Mouse (Mus musculus) hindbrain, embryonic 15.5 days (tissue): ENCODE results near the gene Rad51. TPM values are rescaled to one million over a fixed set of nuclear protein-coding genes. Genes with fewer than 3 reads are reported as not detected.

Source experiments
- ATAC-seq: fragments of 200-750 bp; cut with Nextera tagmentation; 2 replicates; pipeline ENCODE4 v1.8.0; 2017; ENCODE audit warnings: low read depth, moderate number of reproducible peaks, moderate TSS enrichment; ENCODE audit not compliant: low FRiP score
- H3K27ac ChIP-seq: fragments of 300-500 bp; sonication (generic); replicated peaks from 2 replicates; pipeline ENCODE4 v1.5.1; 2015; ENCODE audit warnings: mild to moderate bottlenecking, inconsistent platforms
- H3K27me3 ChIP-seq: fragments of 300-500 bp; sonication (generic); 2 replicates; pipeline ENCODE4 v1.6.1; 2015; ENCODE audit warnings: control low read depth, inconsistent platforms
- H3K36me3 ChIP-seq: fragments of 300-500 bp; sonication (generic); 2 replicates; pipeline ENCODE4 v1.6.1; 2015; ENCODE audit warnings: control low read depth, inconsistent platforms
- H3K4me1 ChIP-seq: fragments of 300-500 bp; sonication (generic); replicated peaks from 2 replicates; pipeline ENCODE4 v1.6.1; 2015; ENCODE audit warnings: control low read depth, inconsistent platforms
- H3K4me2 ChIP-seq: fragments of 300-500 bp; sonication (generic); 2 replicates; pipeline ENCODE4 v1.6.1; 2015; ENCODE audit warnings: moderate library complexity, mild to moderate bottlenecking, inconsistent platforms
- H3K4me3 ChIP-seq: fragments of 300-500 bp; sonication (generic); 2 replicates; pipeline ENCODE4 v1.5.1; 2015; ENCODE audit warnings: mild to moderate bottlenecking, inconsistent platforms
- H3K9ac ChIP-seq: fragments of 300-500 bp; sonication (generic); 2 replicates; pipeline ENCODE4 v1.6.1; 2015; ENCODE audit warnings: inconsistent platforms
- H3K9me3 ChIP-seq: fragments of 300-500 bp; sonication (generic); 2 replicates; pipeline ENCODE4 v1.6.1; 2016; ENCODE audit warnings: control low read depth, inconsistent platforms
- WGBS: fragments of 180-500 bp; shearing (Covaris S2); methylation state at CpG from one replicate; pipeline ENCODE4 v1.1.7; 2015; 5-methylcytosine and 5-hydroxymethylcytosine counted together
- polyA plus RNA-seq: library from polyadenylated mRNA; unstranded; fragments of >200 nt; fragmentation: Nextera tagmentation; extraction: Ambion mirVana; gene quantifications from 2 replicates; pipeline ENCODE4 v1.2.1, GENCODE M21; 2015

The Rad51 gene
- 11.7 and 12.7 TPM in 2 replicates for polyA plus RNA-seq

GRCm38 (mm10) chr2:119112438-119113112 lies at the start of gene Rad51:
Gene Rad51, plus strand, starts transcription at chr2:119112793.
- peak within 1 kb of the TSS; percentile 70 for H3K9ac ChIP-seq

GRCm38 (mm10) chr2:119072397-119072796 lies 40.2 kb upstream of the Rad51 start:
- Histone ChIP-seq H3K27me3 (no peaks in the 10 kb centered on the region), H3K9me3 (no peaks in the 10 kb centered on the region), H3K4me2 (no peak overlapping the region), H3K4me1 (no peaks in the 10 kb centered on the region), H3K27ac (no peak overlapping the region), H3K9ac (no peak overlapping the region), H3K36me3 (no peaks in the 10 kb centered on the region), H3K4me3 (no peak overlapping the region)
- no peak for ATAC-seq
- 97% methylated on average over 4 of the region's 4 CpGs for WGBS

More at GRCm38 (mm10) chr2:119112438-119113112, at the start of gene Rad51:
- Histone ChIP-seq H3K4me2 (peak within 1 kb of the TSS; percentile 99), H3K27me3 (no peaks in the 10 kb centered on the region), H3K9me3 (no peaks in the 10 kb centered on the region), H3K36me3 (no peaks in the 10 kb centered on the region), H3K4me3 (peak within 1 kb of the TSS; percentile 61), H3K4me1 (peaks cover 13% of the 10 kb centered on the region), H3K27ac (peak within 1 kb of the TSS; percentile 88)
- WGBS: under 1% methylated on average over 51 of the region's 51 CpGs
- peak; percentile 95 for ATAC-seq

GRCm38 (mm10) chr2:119086156-119086555 lies 26.4 kb upstream of the Rad51 start:
- H3K4me2 ChIP-seq: no peak overlapping the region
- H3K4me3 ChIP-seq: no peak overlapping the region
- H3K9ac ChIP-seq: no peak overlapping the region
- H3K9me3 ChIP-seq: no peaks in the 10 kb centered on the region
- no peaks in the 10 kb centered on the region for H3K4me1 ChIP-seq
- WGBS: 90% methylated on average over 2 of the region's 2 CpGs
- H3K27ac ChIP-seq: no peak overlapping the region
- no peak for ATAC-seq
- H3K36me3 ChIP-seq: no peaks in the 10 kb centered on the region
- no peaks in the 10 kb centered on the region for H3K27me3 ChIP-seq

GRCm38 (mm10) chr2:119101552-119101951 lies 11.0 kb upstream of the Rad51 start:
- H3K36me3 ChIP-seq: no peaks in the 10 kb centered on the region
- no peak for ATAC-seq
- no peak overlapping the region for H3K9ac ChIP-seq
- no peaks in the 10 kb centered on the region for H3K27me3 ChIP-seq
- H3K4me2 ChIP-seq: no peak overlapping the region
- no peaks in the 10 kb centered on the region for H3K4me1 ChIP-seq
- H3K27ac ChIP-seq: no peak overlapping the region
- no peaks in the 10 kb centered on the region for H3K9me3 ChIP-seq
- H3K4me3 ChIP-seq: no peak overlapping the region

- Histone ChIP-seq H3K9me3 (no peaks in the 10 kb centered on the region), H3K4me1 (peaks cover 1% of the 10 kb centered on the region; the same call in 1 of the 2 replicates), H3K9ac (no peak overlapping the region), H3K27me3 (no peaks in the 10 kb centered on the region), H3K4me2 (no peak overlapping the region), H3K36me3 (no peaks in the 10 kb centered on the region), H3K4me3 (no peak overlapping the region), H3K27ac (no peak overlapping the region)
- WGBS: 85% methylated on average over 5 of the region's 5 CpGs
- ATAC-seq: no peak
These were observed 6.0 kb upstream of the Rad51 start for GRCm38 (mm10) chr2:119106583-119106982.

GRCm38 (mm10) chr2:119108554-119108953 lies 4.0 kb upstream of the Rad51 start:
- ATAC-seq: no peak
- no peaks in the 10 kb centered on the region for H3K9me3 ChIP-seq
- H3K9ac ChIP-seq: no peak overlapping the region
- no peak overlapping the region for H3K4me3 ChIP-seq
- no peak overlapping the region for H3K4me2 ChIP-seq
- WGBS: 73% methylated on average over 4 of the region's 4 CpGs
- H3K4me1 ChIP-seq: peaks cover 13% of the 10 kb centered on the region
- H3K27ac ChIP-seq: no peak overlapping the region
- H3K27me3 ChIP-seq: no peaks in the 10 kb centered on the region
- H3K36me3 ChIP-seq: no peaks in the 10 kb centered on the region

GRCm38 (mm10) chr2:119111060-119111459 lies 1.5 kb upstream of the Rad51 start:
- H3K9ac ChIP-seq: no peak overlapping the region
- no peak overlapping the region for H3K27ac ChIP-seq
- H3K9me3 ChIP-seq: no peaks in the 10 kb centered on the region
- 92% methylated on average over 3 of the region's 3 CpGs for WGBS
- H3K27me3 ChIP-seq: no peaks in the 10 kb centered on the region
- H3K4me1 ChIP-seq: peaks cover 13% of the 10 kb centered on the region
- ATAC-seq: no peak
- H3K36me3 ChIP-seq: no peaks in the 10 kb centered on the region
- H3K4me2 ChIP-seq: no peak overlapping the region
- no peak overlapping the region for H3K4me3 ChIP-seq

GRCm38 (mm10) chr2:119113121-119113925 lies 730 bp downstream of the Rad51 start:
- ATAC-seq: 0 out of 2 replicates have a peak, but pooled peaks have one; percentile 4
- H3K9me3 ChIP-seq: no peaks in the 10 kb centered on the region
- no peaks in the 10 kb centered on the region for H3K36me3 ChIP-seq
- 14% methylated on average over 20 of the region's 20 CpGs for WGBS
- peaks cover 13% of the 10 kb centered on the region for H3K4me1 ChIP-seq
- peak overlapping the region; percentile 99 for H3K4me2 ChIP-seq
- H3K4me3 ChIP-seq: peak overlapping the region; percentile 61
- H3K27me3 ChIP-seq: no peaks in the 10 kb centered on the region
- peak overlapping the region; percentile 70; the same call in 1 of the 2 replicates for H3K9ac ChIP-seq
- no peak overlapping the region for H3K27ac ChIP-seq

- H3K4me3 ChIP-seq: no peak overlapping the region
- 87% methylated on average over 5 of the region's 5 CpGs for WGBS
- ATAC-seq: no peak
- no peaks in the 10 kb centered on the region for H3K27me3 ChIP-seq
- H3K36me3 ChIP-seq: peaks cover 54% of the 10 kb centered on the region
- no peaks in the 10 kb centered on the region for H3K9me3 ChIP-seq
- H3K9ac ChIP-seq: no peak overlapping the region
- H3K4me1 ChIP-seq: no peaks in the 10 kb centered on the region
- no peak overlapping the region for H3K4me2 ChIP-seq
- H3K27ac ChIP-seq: no peak overlapping the region
These were observed 23.8 kb downstream of the Rad51 start for GRCm38 (mm10) chr2:119136346-119136898.

- no peak overlapping the region for H3K4me3 ChIP-seq
- WGBS: 94% methylated on average over 2 of the region's 2 CpGs
- ATAC-seq: no peak
These were observed 32.6 kb downstream of the Rad51 start for GRCm38 (mm10) chr2:119145199-119145598.

GRCm38 (mm10) chr2:119146435-119146834 lies 33.8 kb downstream of the Rad51 start:
- no peak for ATAC-seq
- Histone ChIP-seq H3K9ac (no peak overlapping the region), H3K27ac (no peak overlapping the region), H3K9me3 (no peaks in the 10 kb centered on the region), H3K4me2 (no peak overlapping the region), H3K27me3 (no peaks in the 10 kb centered on the region), H3K4me1 (no peaks in the 10 kb centered on the region), H3K4me3 (no peak overlapping the region), H3K36me3 (peaks cover 90% of the 10 kb centered on the region)
- WGBS: 91% methylated on average over 6 of the region's 6 CpGs

More at GRCm38 (mm10) chr2:119145199-119145598, 32.6 kb downstream of the Rad51 start:
- Histone ChIP-seq H3K4me1 (no peaks in the 10 kb centered on the region), H3K4me2 (no peak overlapping the region), H3K9me3 (no peaks in the 10 kb centered on the region), H3K27ac (no peak overlapping the region), H3K27me3 (no peaks in the 10 kb centered on the region), H3K36me3 (peaks cover 89% of the 10 kb centered on the region), H3K9ac (no peak overlapping the region)

- 87% methylated on average over 22 of the region's 22 CpGs for WGBS
- Histone ChIP-seq H3K27me3 (no peaks in the 10 kb centered on the region), H3K27ac (no peak overlapping the region), H3K4me3 (no peak overlapping the region), H3K9ac (no peak overlapping the region), H3K36me3 (peaks cover 91% of the 10 kb centered on the region), H3K4me1 (no peaks in the 10 kb centered on the region), H3K4me2 (no peak overlapping the region), H3K9me3 (no peaks in the 10 kb centered on the region)
- ATAC-seq: no peak
These were observed 34.6 kb downstream of the Rad51 start for GRCm38 (mm10) chr2:119147160-119147678.
